18 mouse cellular contexts compared by ENCODE assay signal in genomic region chr13:70310516-70310915, GRCm38 (mm10).
DNase-seq lines count a peak whose midpoint lies in the region; ATAC-seq lines count a peak whose summit lies in the region.
"Had no signal": no experiment of that assay in that cellular context is flagged by ENCODE, and none has a peak within 500 bp of the region (broad histone marks: within the 10 kb centered on the region; RNA-seq: fewer than 3 reads in every experiment).

No protein-coding gene starts in this region.

- H3K4me3 ChIP-seq in hindbrain, embryonic 10.5 days = no peak overlapping the region
- no peak overlapping the region for H3K4me3 ChIP-seq in hindbrain, embryonic 16.5 days (ENCODE audit: low read length)
- H3K4me3 ChIP-seq in embryonic facial prominence, embryonic 10.5 days = no peak overlapping the region
- no peak overlapping the region for H3K4me3 ChIP-seq in midbrain, embryonic 14.5 days (replicated peaks; ENCODE audit: low read depth, low read length)
- H3K4me3 ChIP-seq: erythroblast, embryonic 14.5 days; intestine, embryonic 15.5 days had no signal

- no peaks in the 10 kb centered on the region for H3K9me3 ChIP-seq in hindbrain, embryonic 10.5 days
- H3K9me3 ChIP-seq in hindbrain, embryonic 16.5 days (ENCODE audit: control insufficient read depth, low read length) = no peaks in the 10 kb centered on the region
- no peaks in the 10 kb centered on the region for H3K9me3 ChIP-seq in embryonic facial prominence, embryonic 10.5 days
- no peaks in the 10 kb centered on the region for H3K9me3 ChIP-seq in midbrain, embryonic 14.5 days (ENCODE audit: control insufficient read depth, low read length)
- H3K9me3 ChIP-seq: intestine, embryonic 15.5 days had no signal

- no peak overlapping the region for H3K4me2 ChIP-seq in hindbrain, embryonic 16.5 days (ENCODE audit: low read length)
- H3K4me2 ChIP-seq in midbrain, embryonic 14.5 days (ENCODE audit: low read length) = no peak overlapping the region
- H3K4me2 ChIP-seq: intestine, embryonic 15.5 days; liver, embryonic 11.5 days had no signal

- intact Hi-C loops in heart, postnatal 10 days (cut with DNase I) = no loop called here

- peak; percentile 76 for DNase-seq in hindbrain, embryonic 10.5 days (ENCODE audit: low spot score)
- peak; percentile 4 for DNase-seq in R1 (ENCODE audit: low read depth, low spot score)
- DNase-seq in embryonic facial prominence, embryonic 10.5 days (ENCODE audit: low spot score) = peak; percentile 35
- DNase-seq in midbrain, embryonic 14.5 days = peak; percentile 26
- DNase-seq in thymus, adult 18-20 months = no peak
- DNase-seq in heart, postnatal 10 days = no peak
- DNase-seq in kidney, postnatal 25 days = no peak
- DNase-seq: cerebellum, adult 11 months; heart, postnatal 14 days; kidney, postnatal 10 days; right cerebral cortex, adult 18-20 months; thymus, adult 2 months had no signal

- no peak for ATAC-seq in hindbrain, embryonic 16.5 days
- no peak; the same call in 1 of the 2 replicates for ATAC-seq in midbrain, embryonic 14.5 days (ENCODE audit: low FRiP score, low TSS enrichment)
- ATAC-seq: activated CD4-positive, CD25-positive, alpha-beta regulatory T cell, adult 4 months; intestine, embryonic 15.5 days had no signal

- H3K27me3 ChIP-seq in hindbrain, embryonic 10.5 days (ENCODE audit: insufficient read depth, poor library complexity, severe bottlenecking) = no peaks in the 10 kb centered on the region
- no peaks in the 10 kb centered on the region for H3K27me3 ChIP-seq in hindbrain, embryonic 16.5 days (replicated peaks; ENCODE audit: control insufficient read depth, insufficient read depth, low read length)
- no peaks in the 10 kb centered on the region for H3K27me3 ChIP-seq in embryonic facial prominence, embryonic 10.5 days (replicated peaks; ENCODE audit: low read depth, poor library complexity, severe bottlenecking)
- no peaks in the 10 kb centered on the region for H3K27me3 ChIP-seq in midbrain, embryonic 14.5 days (ENCODE audit: control insufficient read depth, insufficient read depth, low read length)
- H3K27me3 ChIP-seq: intestine, embryonic 15.5 days had no signal

- H3K9ac ChIP-seq in hindbrain, embryonic 16.5 days (ENCODE audit: low read depth, low read length) = no peak overlapping the region
- no peak overlapping the region for H3K9ac ChIP-seq in midbrain, embryonic 14.5 days (replicated peaks; ENCODE audit: low read length)
- H3K9ac ChIP-seq: intestine, embryonic 15.5 days had no signal

- peak overlapping the region; percentile 79 for H3K27ac ChIP-seq in hindbrain, embryonic 10.5 days
- no peak overlapping the region for H3K27ac ChIP-seq in hindbrain, embryonic 16.5 days (ENCODE audit: low read depth, low read length)
- H3K27ac ChIP-seq in embryonic facial prominence, embryonic 10.5 days (replicated peaks) = no peak overlapping the region
- H3K27ac ChIP-seq in midbrain, embryonic 14.5 days (replicated peaks; ENCODE audit: low read depth, low read length) = no peak overlapping the region
- H3K27ac ChIP-seq: intestine, embryonic 15.5 days had no signal

- peaks cover 29% of the 10 kb centered on the region for H3K4me1 ChIP-seq in hindbrain, embryonic 10.5 days (replicated peaks)
- 0 out of 2 replicates have a peak, but pooled peaks cover 3% of the 10 kb centered on the region for H3K4me1 ChIP-seq in hindbrain, embryonic 16.5 days (ENCODE audit: control insufficient read depth, insufficient read depth, low read depth, low read length)
- peaks cover 7% of the 10 kb centered on the region for H3K4me1 ChIP-seq in embryonic facial prominence, embryonic 10.5 days
- H3K4me1 ChIP-seq in midbrain, embryonic 14.5 days (ENCODE audit: control insufficient read depth, insufficient read depth, low read length) = peaks cover 13% of the 10 kb centered on the region
- H3K4me1 ChIP-seq: intestine, embryonic 15.5 days had no signal

- WGBS in hindbrain, embryonic 10.5 days = 21% methylated on average over 2 of the region's 2 CpGs
- 15% methylated on average over 2 of the region's 2 CpGs for WGBS in hindbrain, embryonic 16.5 days
- 31% methylated on average over 2 of the region's 2 CpGs for WGBS in embryonic facial prominence, embryonic 10.5 days
- WGBS in midbrain, embryonic 14.5 days = 27% methylated on average over 2 of the region's 2 CpGs

- no peaks in the 10 kb centered on the region for H3K36me3 ChIP-seq in hindbrain, embryonic 10.5 days
- no peaks in the 10 kb centered on the region for H3K36me3 ChIP-seq in hindbrain, embryonic 16.5 days (ENCODE audit: control insufficient read depth, insufficient read depth, low read length)
- H3K36me3 ChIP-seq in embryonic facial prominence, embryonic 10.5 days (replicated peaks) = no peaks in the 10 kb centered on the region
- no peaks in the 10 kb centered on the region for H3K36me3 ChIP-seq in midbrain, embryonic 14.5 days (ENCODE audit: control insufficient read depth, insufficient read depth, low read length)
- H3K36me3 ChIP-seq: G1E; intestine, embryonic 15.5 days had no signal

Comparison
In these comparisons a context has a peak if more than half of its experiments do, and no peak if none do; other contexts are left out.
1. DNase-seq: peak in hindbrain, embryonic 10.5 days (single experiment), R1 (single experiment), embryonic facial prominence, embryonic 10.5 days (single experiment) and midbrain, embryonic 14.5 days (single experiment); none in thymus, adult 18-20 months (0 of 2), heart, postnatal 10 days (0 of 2) and kidney, postnatal 25 days (0 of 2).